ENCODE assay signal across 8 mouse cellular contexts in the genomic region with DNA sequence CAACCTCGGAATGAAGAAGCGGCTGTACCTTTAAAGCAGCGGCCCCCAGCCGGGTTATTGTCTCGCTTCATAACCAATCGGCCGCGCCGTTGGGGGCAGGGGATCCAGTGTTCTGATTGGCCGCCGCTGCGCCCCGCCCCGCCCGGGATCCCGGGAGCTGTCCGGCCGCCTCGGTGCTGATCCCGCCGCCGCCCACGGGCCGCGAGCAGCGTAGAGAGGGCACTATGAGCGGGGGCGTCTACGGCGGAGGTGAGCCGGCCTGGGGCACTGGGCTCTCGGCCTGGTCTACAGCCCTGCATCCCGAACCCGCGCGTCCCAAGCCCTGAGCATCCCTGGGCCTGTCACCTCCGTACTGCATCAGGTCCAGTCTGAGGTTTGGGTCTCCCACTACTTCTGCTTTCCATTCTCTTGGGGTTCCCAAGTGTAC. TPM values are rescaled to one million over a fixed set of nuclear protein-coding genes. Genes with fewer than 3 reads are reported as not detected.
DNase-seq lines count a peak whose midpoint lies in the region; ATAC-seq lines count a peak whose summit lies in the region.

A gene (plus strand): TSS at position 107 of the 427 bp plus-strand sequence.

- H3K4me2 ChIP-seq in embryonic facial prominence, embryonic 13.5 days, result peak within 1 kb of the TSS; percentile 58
- H3K4me2 ChIP-seq in heart, embryonic 14.5 days (ENCODE audit: low read length), result peak within 1 kb of the TSS; percentile 28
- H3K4me2 ChIP-seq in liver, embryonic 13.5 days, result peak within 1 kb of the TSS; percentile 31

- H3K9ac ChIP-seq in embryonic facial prominence, embryonic 13.5 days, result no peak within 1 kb of the TSS
- no peak within 1 kb of the TSS for H3K9ac ChIP-seq in heart, embryonic 14.5 days (ENCODE audit: low read length)
- H3K9ac ChIP-seq in liver, embryonic 13.5 days, result no peak within 1 kb of the TSS

- peaks cover 20% of the 10 kb centered on the region for H3K27me3 ChIP-seq in embryonic facial prominence, embryonic 13.5 days
- peaks cover 23% of the 10 kb centered on the region for H3K27me3 ChIP-seq in heart, embryonic 14.5 days (ENCODE audit: control insufficient read depth, insufficient read depth, low read length)
- H3K27me3 ChIP-seq in liver, embryonic 13.5 days, result peaks cover 46% of the 10 kb centered on the region

- peaks cover 7% of the 10 kb centered on the region; the same call in 1 of the 2 replicates for H3K4me1 ChIP-seq in embryonic facial prominence, embryonic 13.5 days
- H3K4me1 ChIP-seq in heart, embryonic 14.5 days (ENCODE audit: control insufficient read depth in 2 of 2, insufficient read depth in 2 of 2, low read length in 2 of 2), result no peaks in the 10 kb centered on the region; a peak in 1 of 4 replicates
- H3K4me1 ChIP-seq in liver, embryonic 13.5 days (replicated peaks), result peaks cover 9% of the 10 kb centered on the region

- H3K27ac ChIP-seq in embryonic facial prominence, embryonic 13.5 days, result no peak within 1 kb of the TSS
- H3K27ac ChIP-seq in heart, embryonic 14.5 days (replicated peaks in 1 of 2; ENCODE audit: control insufficient read depth in 1 of 2, insufficient read depth in 1 of 2, low read depth in 2 of 2, low read length in 2 of 2), result no peak within 1 kb of the TSS
- H3K27ac ChIP-seq in liver, embryonic 13.5 days, result no peak within 1 kb of the TSS

- WGBS in embryonic facial prominence, embryonic 13.5 days, result under 1% methylated on average over 37 of the region's 37 CpGs
- 1% methylated on average over 37 of the region's 37 CpGs for WGBS in heart, embryonic 14.5 days
- whole genome bisulfite sequencing in liver, embryonic 13.5 days (ENCODE audit: insufficient replicate concordance), result 1% methylated on average over 37 of the region's 37 CpGs

- ATAC-seq in embryonic facial prominence, embryonic 13.5 days (ENCODE audit: insufficient number of reproducible peaks, insufficient read depth, low FRiP score, low TSS enrichment, low read depth), result peak; percentile 76
- ATAC-seq in heart, embryonic 14.5 days (ENCODE audit: insufficient number of reproducible peaks, insufficient read depth, low FRiP score, low read depth), result peak; percentile 59; the same call in 1 of the 2 replicates
- ATAC-seq in liver, embryonic 13.5 days (ENCODE audit: low read depth), result peak; percentile 61

- peak within 1 kb of the TSS; percentile 31 for H3K4me3 ChIP-seq in embryonic facial prominence, embryonic 13.5 days
- H3K4me3 ChIP-seq in heart, embryonic 14.5 days (ENCODE audit: control insufficient read depth in 1 of 2, insufficient read depth in 1 of 2, low read depth in 1 of 2, low read length in 2 of 2), result no peak within 1 kb of the TSS
- H3K4me3 ChIP-seq in liver, embryonic 13.5 days (replicated peaks), result 0 out of 2 replicates have a peak within 1 kb of the TSS, but pooled peaks have one; percentile 21

- H3K9me3 ChIP-seq in embryonic facial prominence, embryonic 13.5 days, result no peaks in the 10 kb centered on the region
- H3K9me3 ChIP-seq in heart, embryonic 14.5 days (ENCODE audit: control insufficient read depth, low read length), result 0 out of 2 replicates have a peak, but pooled peaks cover 4% of the 10 kb centered on the region
- H3K9me3 ChIP-seq in liver, embryonic 13.5 days (replicated peaks), result 0 out of 2 replicates have a peak, but pooled peaks cover 4% of the 10 kb centered on the region

- H3K36me3 ChIP-seq in embryonic facial prominence, embryonic 13.5 days, result no peaks in the 10 kb centered on the region
- no peaks in the 10 kb centered on the region for H3K36me3 ChIP-seq in heart, embryonic 14.5 days (ENCODE audit: control insufficient read depth, insufficient read depth, low read length)
- no peaks in the 10 kb centered on the region for H3K36me3 ChIP-seq in liver, embryonic 13.5 days

- peak; percentile 28 for DNase-seq in CD4-positive helper T cell, adult 2 months (ENCODE audit: low read depth, low spot score)
- DNase-seq in adrenal gland, postnatal 4 days (ENCODE audit: low spot score in 2 of 2), result peak; percentile 60 to 65
- DNase-seq in kidney, postnatal 14 days, result peak; percentile 85
- peak; percentile 64 for DNase-seq in liver, embryonic 13.5 days
- DNase-seq in naive thymus-derived CD4-positive, alpha-beta T cell, adult 2 months (ENCODE audit: low read depth), result peak; percentile 36
- DNase-seq in testis, postnatal 10 days (ENCODE audit: low spot score), result peak; percentile 89

RNA-seq across cellular contexts. Expression of the gene that starts here (rescaled TPM):
- 1 to 10 TPM; 8.1 TPM for total RNA-seq in adrenal gland, postnatal 4 days (2021)
- 2.8 and 4.5 TPM in 2 replicates for polyA plus RNA-seq in embryonic facial prominence, embryonic 13.5 days (2015; fragmentation: Nextera tagmentation; extraction: Ambion mirVana)
- 0.31 TPM in 1 of 2 replicates, not detected in the other for polyA plus RNA-seq in heart, embryonic 14.5 days (2014; fragmentation: Nextera tagmentation; extraction: Ambion mirVana)
- polyA plus RNA-seq in liver, embryonic 13.5 days (2015; fragmentation: Nextera tagmentation; extraction: Ambion mirVana), result 0.14 and 0.16 TPM in 2 replicates

Comparison
In these comparisons a context has a peak if more than half of its experiments do, and no peak if none do; other contexts are left out.
1. Peak in ATAC-seq and H3K4me2 ChIP-seq in heart, embryonic 14.5 days; RNA of the gene not detected or under 1 TPM.
2. Peak in DNase-seq, ATAC-seq, H3K4me3 ChIP-seq and H3K4me2 ChIP-seq in liver, embryonic 13.5 days; RNA of the gene not detected or under 1 TPM.
3. DNase-seq: peak in every context shown above with its lines; median percentile 89 in testis, postnatal 10 days; 85 in kidney, postnatal 14 days; 64 in liver, embryonic 13.5 days; 62 in adrenal gland, postnatal 4 days; 36 in naive thymus-derived CD4-positive, alpha-beta T cell, adult 2 months; 28 in CD4-positive helper T cell, adult 2 months.